Mouse (Mus musculus): ENCODE results near the gene Olfr44. TPM values are rescaled to one million over a fixed set of nuclear protein-coding genes. Genes with fewer than 3 reads are reported as not detected.

The Olfr44 gene
- total RNA-seq (2021) = not detected

- intact Hi-C loops (cut with DNase I) = no loop called here
- DNase-seq (ENCODE audit: low spot score in 2 of 2) = no peak
Observed at GRCm38 (mm10) chr9:39493895-39494294, at the start of gene Olfr44. Olfr44 (minus strand) TSS chr9:39493995.

DNA sequence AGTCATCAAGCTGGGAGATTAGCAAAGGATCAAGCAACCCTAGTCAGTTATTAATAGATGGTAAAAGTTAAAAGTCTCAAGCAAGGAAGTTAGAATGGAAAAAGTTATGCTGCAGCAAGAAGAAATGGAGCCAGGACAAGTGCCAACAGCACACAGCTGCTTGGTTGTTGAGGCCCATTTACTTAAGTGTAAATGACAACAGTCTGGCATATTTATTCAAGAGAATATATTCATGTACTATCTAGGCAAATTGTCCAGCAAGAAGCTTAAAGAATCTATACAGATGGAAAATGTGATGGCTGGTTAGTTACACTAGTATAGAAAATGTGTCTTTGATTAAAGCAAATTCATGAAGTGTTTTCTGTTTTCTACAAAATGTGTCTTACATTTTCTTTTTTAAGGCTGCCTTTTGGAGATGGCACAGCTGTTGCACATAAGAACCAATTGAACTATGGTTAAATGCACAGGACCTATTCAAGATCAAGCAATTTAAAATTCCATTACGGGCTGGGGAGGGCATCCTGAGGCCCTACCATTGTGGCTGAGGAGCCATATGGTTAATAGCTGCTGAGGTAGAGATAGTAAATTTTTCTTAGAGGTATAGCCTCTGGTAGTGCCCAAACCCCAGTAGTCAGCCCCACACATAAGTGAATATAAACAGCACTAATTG lies 30.0 kb upstream of the Olfr44 start:
- intact Hi-C loops (cut with DNase I) = no loop called here
- DNase-seq (ENCODE audit: low spot score in 2 of 2) = no peak

DNA sequence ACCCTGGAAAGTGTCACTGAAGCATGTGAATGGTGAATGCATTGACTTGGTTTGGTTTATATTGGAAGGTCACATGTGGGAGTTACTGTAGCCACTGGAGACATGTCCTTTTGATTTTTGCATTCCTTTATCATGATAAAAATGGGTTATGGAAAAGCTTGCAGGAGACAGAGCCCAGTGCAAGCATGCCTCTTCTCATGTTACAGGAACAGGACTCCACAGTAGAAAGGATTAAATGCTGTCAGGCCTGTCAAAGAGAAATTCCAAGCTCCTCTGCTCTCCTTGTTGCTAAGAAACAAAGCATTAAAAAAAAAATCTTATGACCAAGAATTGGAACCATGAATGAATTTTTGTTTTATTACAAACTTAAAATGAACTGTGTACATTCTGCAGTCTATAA lies 24.8 kb upstream of the Olfr44 start:
- no peak for DNase-seq (ENCODE audit: low spot score in 2 of 2)
- intact Hi-C loops (cut with DNase I) = no loop called here

GRCm38 (mm10) chr9:39515531-39515930 lies 21.7 kb upstream of the Olfr44 start, which contains the start of gene Olfr957:
Olfr957 (minus strand) TSS chr9:39515809.
- intact Hi-C loops (cut with DNase I) = no loop called here
- DNase-seq (ENCODE audit: low spot score in 2 of 2) = no peak

GRCm38 (mm10) chr9:39509412-39509811 lies 15.6 kb upstream of the Olfr44 start:
- DNase-seq (ENCODE audit: low spot score in 2 of 2) = no peak
- intact Hi-C loops (cut with DNase I) = loop anchor here (1.0 kb wide), 1 partner anchor 104 kb away; no protein-coding TSS in a partner anchor

GRCm38 (mm10) chr9:39508998-39509397 lies 15.2 kb upstream of the Olfr44 start:
- DNase-seq (ENCODE audit: low spot score in 2 of 2) = peak; percentile 5 to 49
- intact Hi-C loops (cut with DNase I) = loop anchor here (1.0 kb wide), 1 partner anchor 104 kb away; no protein-coding TSS in a partner anchor

- intact Hi-C loops (cut with DNase I) = loop anchor here (2.0 kb wide), 1 partner anchor 43 kb away; no protein-coding TSS in a partner anchor
- no peak for DNase-seq (ENCODE audit: low spot score in 2 of 2)
Observed at GRCm38 (mm10) chr9:39471844-39472243, 22.0 kb downstream of the Olfr44 start, which contains the start of gene Olfr955. Olfr955 (minus strand) TSS chr9:39471944.

DNA sequence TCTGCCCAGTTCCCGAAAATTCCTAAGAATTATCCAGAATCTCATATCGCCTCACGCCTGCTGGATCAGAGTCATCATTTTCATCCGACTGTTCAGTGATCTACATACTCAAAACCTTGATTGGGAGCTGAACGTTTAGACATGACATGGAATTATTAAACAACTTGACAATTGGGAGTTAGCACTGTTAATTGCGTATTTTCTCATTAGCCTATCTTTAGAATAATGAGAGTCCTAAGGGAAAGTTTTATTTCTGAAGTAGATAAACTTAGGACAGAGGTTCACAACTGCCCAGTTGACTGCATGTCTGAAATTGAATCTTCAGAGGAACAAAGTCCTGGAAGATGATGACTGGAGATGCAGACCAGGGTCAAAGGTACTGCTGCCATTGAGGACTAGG lies 37.4 kb downstream of the Olfr44 start, which contains the start of gene Olfr954:
Olfr954 (plus strand) TSS at position 301 of the 400 bp plus-strand sequence.
- DNase-seq (ENCODE audit: low spot score in 2 of 2) = no peak
- intact Hi-C loops (cut with DNase I) = no loop called here

Other genes with a start within 250 kb of the Olfr44 start
- gene Olfr1537, start 244.0 kb downstream of the Olfr44 start, total RNA-seq (2021) = not detected
- not detected for gene Olfr945, start 217.2 kb downstream of the Olfr44 start, total RNA-seq (2021)
- gene Olfr948, start 167.9 kb downstream of the Olfr44 start, total RNA-seq (2021) = not detected
- not detected for gene Olfr951, start 106.6 kb downstream of the Olfr44 start, total RNA-seq (2021)
- gene Olfr952, start 66.8 kb downstream of the Olfr44 start, total RNA-seq (2021) = not detected
- not detected for gene Olfr954, start 37.3 kb downstream of the Olfr44 start, total RNA-seq (2021)
- not detected for gene Olfr955, start 22.1 kb downstream of the Olfr44 start, total RNA-seq (2021)
- gene Olfr957, start 21.8 kb upstream of the Olfr44 start, total RNA-seq (2021) = not detected
- gene Olfr958, start 60.1 kb upstream of the Olfr44 start, total RNA-seq (2021) = not detected
- gene Olfr959, start 81.6 kb upstream of the Olfr44 start, total RNA-seq (2021) = not detected
- gene AW551984, start 110.4 kb upstream of the Olfr44 start, total RNA-seq (2021) = 1 to 10 TPM; 3.3 to 7.3 TPM
- not detected for gene Olfr148, start 116.7 kb upstream of the Olfr44 start, total RNA-seq (2021)
- not detected for gene Olfr960, start 127.4 kb upstream of the Olfr44 start, total RNA-seq (2021)
- gene Olfr961, start 151.1 kb upstream of the Olfr44 start, total RNA-seq (2021) = not detected
- not detected for gene Olfr963, start 173.2 kb upstream of the Olfr44 start, total RNA-seq (2021)
- not detected for gene Olfr149, start 213.1 kb upstream of the Olfr44 start, total RNA-seq (2021)
- not detected for gene Olfr965, start 217.4 kb upstream of the Olfr44 start, total RNA-seq (2021)
- gene Olfr150, start 237.0 kb upstream of the Olfr44 start, total RNA-seq (2021) = not detected